Comparison of ENCODE assay signal across 8 mouse cellular contexts in genomic region chr2:69275875-69276274, GRCm38 (mm10).
DNase-seq lines count a peak whose midpoint lies in the region; ATAC-seq and TF ChIP-seq lines count a peak whose summit lies in the region.

No protein-coding gene starts in this region.

- H3K27ac ChIP-seq in hindbrain, embryonic 14.5 days: no peak overlapping the region
- no peak overlapping the region for H3K27ac ChIP-seq in hindbrain, embryonic 12.5 days
- no peak overlapping the region for H3K27ac ChIP-seq in CH12.LX (ENCODE audit: insufficient read depth, low read depth)
- H3K27ac ChIP-seq in kidney, embryonic 16.5 days (ENCODE audit: low read length): no peak overlapping the region

- peak in 1 of 2 experiments; percentile 78; a peak in 3 of 4 replicates for TF ChIP-seq CTCF in CH12.LX (conservative IDR thresholded peaks at IDR 0.05 in 1 of 2, IDR thresholded peaks at IDR 0.05 in 1 of 2; ENCODE audit: low read depth in 2 of 2, low read length in 2 of 2)

- ATAC-seq in hindbrain, embryonic 14.5 days (ENCODE audit: low FRiP score): no peak
- ATAC-seq in hindbrain, embryonic 12.5 days (ENCODE audit: low FRiP score): no peak
- ATAC-seq in kidney, embryonic 16.5 days (ENCODE audit: low FRiP score, low TSS enrichment): peak; percentile 67; the same call in 1 of the 2 replicates

- TF ChIP-seq EP300 in CH12.LX (IDR thresholded peaks at IDR 0.05; ENCODE audit: low read length): no peak

- TF ChIP-seq RAD21 in CH12.LX (IDR thresholded peaks at IDR 0.05; ENCODE audit: low read depth, low read length): peak; percentile 79

- H3K9ac ChIP-seq in hindbrain, embryonic 14.5 days: no peak overlapping the region
- H3K9ac ChIP-seq in hindbrain, embryonic 12.5 days: no peak overlapping the region
- no peak overlapping the region for H3K9ac ChIP-seq in CH12.LX (ENCODE audit: insufficient read depth, low read depth)
- H3K9ac ChIP-seq in kidney, embryonic 16.5 days (replicated peaks; ENCODE audit: low read length): no peak overlapping the region

- DNase-seq in hindbrain, embryonic 14.5 days (ENCODE audit: low spot score): peak; percentile 32
- DNase-seq in CH12.LX (ENCODE audit: extremely low read depth) (peak; percentile 46), adipocyte (ENCODE audit: low spot score) (peak; percentile 76)
- no peak for DNase-seq in cerebellum, adult 11 months
- DNase-seq in thymus, postnatal 4 days: no peak
- DNase-seq in thymus, postnatal 10 days (ENCODE audit: low spot score in 2 of 2): no peak

- dilution Hi-C loops in CH12.LX (cut with MboI; ENCODE audit: extremely low pct_ligation_motif_present, extremely low pct_unique_long_range_greater_than_20kb, low sequenced_read_pairs): no loop called here

- WGBS in hindbrain, embryonic 14.5 days: 5% methylated on average over 1 of the region's 1 CpGs
- WGBS in hindbrain, embryonic 12.5 days: 3% methylated on average over 1 of the region's 1 CpGs
- WGBS in kidney, embryonic 16.5 days: 3% methylated on average over 1 of the region's 1 CpGs

- H3K9me3 ChIP-seq in hindbrain, embryonic 14.5 days (ENCODE audit: control insufficient read depth, low read length): no peaks in the 10 kb centered on the region
- H3K9me3 ChIP-seq in hindbrain, embryonic 12.5 days (replicated peaks): no peaks in the 10 kb centered on the region
- no peaks in the 10 kb centered on the region for H3K9me3 ChIP-seq in CH12.LX (replicated peaks; ENCODE audit: low read length)
- H3K9me3 ChIP-seq in kidney, embryonic 16.5 days (ENCODE audit: low read length): no peaks in the 10 kb centered on the region

- no peaks in the 10 kb centered on the region for H3K27me3 ChIP-seq in hindbrain, embryonic 14.5 days (ENCODE audit: control insufficient read depth, insufficient read depth, low read length)
- H3K27me3 ChIP-seq in hindbrain, embryonic 12.5 days: no peaks in the 10 kb centered on the region
- H3K27me3 ChIP-seq in CH12.LX (replicated peaks): no peaks in the 10 kb centered on the region
- H3K27me3 ChIP-seq in kidney, embryonic 16.5 days (ENCODE audit: insufficient read depth, low read length): no peaks in the 10 kb centered on the region

- H3K4me1 ChIP-seq in hindbrain, embryonic 14.5 days (replicated peaks; ENCODE audit: control insufficient read depth, insufficient read depth, low read length): no peaks in the 10 kb centered on the region
- no peaks in the 10 kb centered on the region for H3K4me1 ChIP-seq in hindbrain, embryonic 12.5 days
- H3K4me1 ChIP-seq in CH12.LX (ENCODE audit: control insufficient read depth in 1 of 2, insufficient read depth in 2 of 2): no peaks in the 10 kb centered on the region
- H3K4me1 ChIP-seq in kidney, embryonic 16.5 days (ENCODE audit: insufficient read depth, low read length): no peaks in the 10 kb centered on the region

- H3K79me2 ChIP-seq in CH12.LX (replicated peaks; ENCODE audit: control insufficient read depth, extremely low read depth, insufficient read depth, poor library complexity, severe bottlenecking): no peaks in the 10 kb centered on the region

- H3K36me3 ChIP-seq in hindbrain, embryonic 14.5 days (replicated peaks; ENCODE audit: control insufficient read depth, insufficient read depth): no peaks in the 10 kb centered on the region
- no peaks in the 10 kb centered on the region for H3K36me3 ChIP-seq in hindbrain, embryonic 12.5 days
- H3K36me3 ChIP-seq in CH12.LX (replicated peaks in 1 of 2; ENCODE audit: control insufficient read depth in 1 of 2, insufficient read depth in 1 of 2, low read length in 1 of 2): no peaks in the 10 kb centered on the region
- H3K36me3 ChIP-seq in kidney, embryonic 16.5 days (ENCODE audit: insufficient read depth, low read length): no peaks in the 10 kb centered on the region

- TF ChIP-seq POLR2A in CH12.LX (IDR thresholded peaks at IDR 0.05; ENCODE audit: low read depth, low read length): no peak

- H3K4me2 ChIP-seq in hindbrain, embryonic 14.5 days (replicated peaks): no peak overlapping the region
- H3K4me2 ChIP-seq in hindbrain, embryonic 12.5 days (replicated peaks): no peak overlapping the region
- no peak overlapping the region for H3K4me2 ChIP-seq in CH12.LX (ENCODE audit: insufficient read depth, low read depth, poor library complexity, severe bottlenecking)
- H3K4me2 ChIP-seq in kidney, embryonic 16.5 days (replicated peaks; ENCODE audit: low read depth, low read length): no peak overlapping the region

- no peak overlapping the region for H3K4me3 ChIP-seq in hindbrain, embryonic 14.5 days (replicated peaks; ENCODE audit: low read length)
- no peak overlapping the region for H3K4me3 ChIP-seq in hindbrain, embryonic 12.5 days
- no peak overlapping the region for H3K4me3 ChIP-seq in CH12.LX (replicated peaks in 1 of 3; ENCODE audit: low read depth in 2 of 3, low read length in 2 of 3, poor library complexity in 1 of 3)
- H3K4me3 ChIP-seq in kidney, embryonic 16.5 days (ENCODE audit: low read length): no peak overlapping the region

- in situ Hi-C loops in CH12.LX (cut with MboI; ENCODE audit: low pct_ligation_motif_present, low pct_unique_long_range_greater_than_20kb, low sequenced_read_pairs): no loop called here

TF ChIP-seq in CH12.LX, 34 proteins besides CTCF, POLR2A, EP300 and RAD21:
- TF ChIP-seq NELFE (IDR thresholded peaks at IDR 0.05; ENCODE audit: low read depth, low read length) (no peak), SMC3 (IDR thresholded peaks at IDR 0.05; ENCODE audit: low read depth, low read length) (peak; percentile 77), KAT2A (IDR thresholded peaks at IDR 0.05; ENCODE audit: insufficient replicate concordance, low read length) (no peak), CHD2 (IDR thresholded peaks at IDR 0.05; ENCODE audit: low read length) (no peak), NRF1 (IDR thresholded peaks at IDR 0.05; ENCODE audit: low read depth, low read length) (no peak), ZC3H11A (IDR thresholded peaks at IDR 0.05; ENCODE audit: low read depth, low read length) (no peak)

Comparison
In these comparisons a context has a peak if more than half of its experiments do, and no peak if none do; other contexts are left out.
1. DNase-seq: peak in hindbrain, embryonic 14.5 days (single experiment), CH12.LX (single experiment) and adipocyte (single experiment); none in cerebellum, adult 11 months (single experiment), thymus, postnatal 4 days (single experiment) and thymus, postnatal 10 days (0 of 2).